Mouse (Mus musculus): ENCODE measurements around the gene Fthl17d. TPM values are rescaled to one million over a fixed set of nuclear protein-coding genes. Genes with fewer than 3 reads are reported as not detected.

Fthl17d gene
- not detected for polyA plus RNA-seq (2014; fragmentation: Illumina TruSeq; extraction: RNeasy Lipid Tissue Mini Kit (QIAGEN cat#74804))

GRCm38 (mm10) chrX:8986655-8987054, at the start of gene Fthl17d:
Gene Fthl17d, minus strand, starts transcription at chrX:8986755.

GRCm38 (mm10) chrX:9033193-9033592, 46.6 kb upstream of the Fthl17d start, which contains the start of gene Fthl17e:
Gene Fthl17e, plus strand, starts transcription at chrX:9033493.

GRCm38 (mm10) chrX:8976459-8976858, 10.1 kb downstream of the Fthl17d start, which contains the start of gene Fthl17c:
Gene Fthl17c, minus strand, starts transcription at chrX:8976559.

GRCm38 (mm10) chrX:8962875-8963274, 23.7 kb downstream of the Fthl17d start, which contains the start of gene Fthl17b:
Gene Fthl17b, minus strand, starts transcription at chrX:8962975.

Other genes starting within 250 kb of the Fthl17d start
- not detected for gene Ssx9, start 238.3 kb downstream of the Fthl17d start, polyA plus RNA-seq (2014; fragmentation: Illumina TruSeq; extraction: RNeasy Lipid Tissue Mini Kit (QIAGEN cat#74804))
- gene Ssxb5, start 183.1 kb downstream of the Fthl17d start, polyA plus RNA-seq (2014; fragmentation: Illumina TruSeq; extraction: RNeasy Lipid Tissue Mini Kit (QIAGEN cat#74804)): not detected
- not detected for gene Gm6592, start 142.8 kb downstream of the Fthl17d start, polyA plus RNA-seq (2014; fragmentation: Illumina TruSeq; extraction: RNeasy Lipid Tissue Mini Kit (QIAGEN cat#74804))
- not detected for gene Gm5751, start 112.5 kb downstream of the Fthl17d start, polyA plus RNA-seq (2014; fragmentation: Illumina TruSeq; extraction: RNeasy Lipid Tissue Mini Kit (QIAGEN cat#74804))
- 27.7 TPM for gene B630019K06Rik, start 94.4 kb downstream of the Fthl17d start, polyA plus RNA-seq (2014; fragmentation: Illumina TruSeq; extraction: RNeasy Lipid Tissue Mini Kit (QIAGEN cat#74804))
- not detected for gene Fthl17b, start 23.8 kb downstream of the Fthl17d start, polyA plus RNA-seq (2014; fragmentation: Illumina TruSeq; extraction: RNeasy Lipid Tissue Mini Kit (QIAGEN cat#74804))
- gene Fthl17c, start 10.2 kb downstream of the Fthl17d start, polyA plus RNA-seq (2014; fragmentation: Illumina TruSeq; extraction: RNeasy Lipid Tissue Mini Kit (QIAGEN cat#74804)): not detected
- not detected for gene Fthl17e, start 46.7 kb upstream of the Fthl17d start, polyA plus RNA-seq (2014; fragmentation: Illumina TruSeq; extraction: RNeasy Lipid Tissue Mini Kit (QIAGEN cat#74804))
- not detected for gene Fthl17f, start 76.3 kb upstream of the Fthl17d start, polyA plus RNA-seq (2014; fragmentation: Illumina TruSeq; extraction: RNeasy Lipid Tissue Mini Kit (QIAGEN cat#74804))
- gene 4930402K13Rik, start 117.8 kb upstream of the Fthl17d start, polyA plus RNA-seq (2014; fragmentation: Illumina TruSeq; extraction: RNeasy Lipid Tissue Mini Kit (QIAGEN cat#74804)): not detected
- 23.6 TPM for gene Lancl3, start 213.1 kb upstream of the Fthl17d start, polyA plus RNA-seq (2014; fragmentation: Illumina TruSeq; extraction: RNeasy Lipid Tissue Mini Kit (QIAGEN cat#74804))